Mouse (Mus musculus) heart, postnatal 0 days (tissue): Measurements from ENCODE around the gene Nubp2.

ENCODE experiments used
- CTCF ChIP-seq: IDR thresholded peaks from 2 replicates; pipeline ENCODE4 v1.5.1; 2016; ENCODE audit warnings: antibody characterized with exemption, control low read depth, low read depth
- EP300 ChIP-seq: IDR thresholded peaks from 2 replicates; pipeline ENCODE4 v1.6.1; 2016; ENCODE audit warnings: antibody characterized with exemption, low read depth

GRCm38 (mm10) chr17:24867914-24868313 lies 18.2 kb downstream of the Nubp2 start:
- TF ChIP-seq CTCF (no peak), EP300 (no peak)
